Mouse (Mus musculus) layer of hippocampus, postnatal 25 days (tissue): ENCODE measurements around the gene Clrn3. TPM values are rescaled to one million over a fixed set of nuclear protein-coding genes. Genes with fewer than 3 reads are reported as not detected.
"Not testable (repeated sequence)": the region's sequence is repeated elsewhere in the genome, so short reads cannot be mapped to it uniquely, and the experiment has no call there.

Experiments
- DNase-seq, 2 experiments: peaks; one replicate each; pipeline ENCODE4 v3.0.0; 2022; ENCODE audit warnings: mixed read lengths in 2 of 2, low spot score in 1 of 2; ENCODE audit errors: extremely low spot score in 1 of 2
- total RNA-seq, 2 experiments: library from RNA; stranded (reverse); gene quantifications; 2 replicates each; pipeline ENCODE4 v1.2.3; 2021

Clrn3 gene
- total RNA-seq, result not detected

GRCm38 (mm10) chr7:135528515-135528914 is at the start of gene Clrn3:
Gene Clrn3, minus strand, starts transcription at chr7:135528654.
- DNase-seq, result no peak

GRCm38 (mm10) chr7:135576329-135576728 is 47.9 kb upstream of the Clrn3 start:
- DNase-seq, result no peak

- DNase-seq, result not testable (repeated sequence)
Observed at GRCm38 (mm10) chr7:135575319-135576069, 47.0 kb upstream of the Clrn3 start.

GRCm38 (mm10) chr7:135571951-135572559 is 43.6 kb upstream of the Clrn3 start:
- no peak for DNase-seq

GRCm38 (mm10) chr7:135571392-135571791 is 42.9 kb upstream of the Clrn3 start:
- no peak for DNase-seq

GRCm38 (mm10) chr7:135568550-135568949 is 40.1 kb upstream of the Clrn3 start:
- no peak for DNase-seq

- no peak for DNase-seq
Observed at GRCm38 (mm10) chr7:135567582-135567981, 39.1 kb upstream of the Clrn3 start.

GRCm38 (mm10) chr7:135566013-135566412 is 37.6 kb upstream of the Clrn3 start:
- DNase-seq, result no peak

- no peak for DNase-seq
Observed at GRCm38 (mm10) chr7:135564022-135564421, 35.6 kb upstream of the Clrn3 start.

- DNase-seq, result no peak
Observed at GRCm38 (mm10) chr7:135560280-135560679, 31.8 kb upstream of the Clrn3 start.

- DNase-seq, result no peak
Observed at GRCm38 (mm10) chr7:135556663-135557402, 28.4 kb upstream of the Clrn3 start.

GRCm38 (mm10) chr7:135553550-135553949 is 25.1 kb upstream of the Clrn3 start:
- no peak for DNase-seq

- no peak for DNase-seq
Observed at GRCm38 (mm10) chr7:135551547-135551946, 23.1 kb upstream of the Clrn3 start.

GRCm38 (mm10) chr7:135548434-135548833 is 20.0 kb upstream of the Clrn3 start:
- DNase-seq, result no peak

- DNase-seq, result no peak
Observed at GRCm38 (mm10) chr7:135546530-135546929, 18.1 kb upstream of the Clrn3 start.

- DNase-seq, result no peak
Observed at GRCm38 (mm10) chr7:135545957-135546356, 17.5 kb upstream of the Clrn3 start.

- no peak for DNase-seq
Observed at GRCm38 (mm10) chr7:135544321-135544720, 15.9 kb upstream of the Clrn3 start.

- DNase-seq, result no peak
Observed at GRCm38 (mm10) chr7:135543033-135543432, 14.6 kb upstream of the Clrn3 start.

GRCm38 (mm10) chr7:135542235-135542634 is 13.8 kb upstream of the Clrn3 start:
- DNase-seq, result no peak

GRCm38 (mm10) chr7:135539429-135539828 is 11.0 kb upstream of the Clrn3 start:
- DNase-seq, result no peak
